Mouse (Mus musculus) neural tube, embryonic 14.5 days (tissue): Measurements from ENCODE around the gene Mmp19. TPM values are rescaled to one million over a fixed set of nuclear protein-coding genes. Genes with fewer than 3 reads are reported as not detected.

Source experiments
- polyA plus RNA-seq: library from polyadenylated mRNA; unstranded; fragments of >200 nt; fragmentation: Nextera tagmentation; extraction: Ambion mirVana; gene quantifications from 2 replicates; pipeline ENCODE4 v1.2.1, GENCODE M21; 2014

Mmp19 gene
- polyA plus RNA-seq, 1 experiment from 2014 or later, result 0.70 TPM

Other genes starting within 250 kb of the Mmp19 start
- 11.7 and 18.1 TPM in 2 replicates for gene Zc3h10, start 243.1 kb upstream of the Mmp19 start, polyA plus RNA-seq
- gene Rpl41, start 241.6 kb upstream of the Mmp19 start, polyA plus RNA-seq, result 2,344 and 2,479 TPM in 2 replicates
- gene Pa2g4, start 224.9 kb upstream of the Mmp19 start, polyA plus RNA-seq, result 127 and 132 TPM in 2 replicates
- 1.4 and 6.0 TPM in 2 replicates for gene Erbb3, start 201.3 kb upstream of the Mmp19 start, polyA plus RNA-seq
- gene Rps26, start 164.2 kb upstream of the Mmp19 start, polyA plus RNA-seq, result 454 and 493 TPM in 2 replicates
- 20.3 and 22.9 TPM in 2 replicates for gene Ikzf4, start 144.9 kb upstream of the Mmp19 start, polyA plus RNA-seq
- gene Suox, start 116.8 kb upstream of the Mmp19 start, polyA plus RNA-seq, result 13.1 and 14.6 TPM in 2 replicates
- gene Rab5b, start 94.6 kb upstream of the Mmp19 start, polyA plus RNA-seq, result 87.4 and 98.6 TPM in 2 replicates
- gene Pmel, start 86.7 kb upstream of the Mmp19 start, polyA plus RNA-seq, result 0.63 and 0.99 TPM in 2 replicates
- gene Cdk2, start 85.9 kb upstream of the Mmp19 start, polyA plus RNA-seq, result 8.6 and 15.9 TPM in 2 replicates
- 7.8 and 9.2 TPM in 2 replicates for gene Dgka, start 46.1 kb upstream of the Mmp19 start, polyA plus RNA-seq
- 36.0 and 41.9 TPM in 2 replicates for gene Pym1, start 43.0 kb upstream of the Mmp19 start, polyA plus RNA-seq
- gene Dnajc14, start 13.2 kb downstream of the Mmp19 start, polyA plus RNA-seq, result 35.6 and 42.1 TPM in 2 replicates
- 13.9 and 16.6 TPM in 2 replicates for gene Tmem198b, start 13.5 kb downstream of the Mmp19 start, polyA plus RNA-seq
- gene Sarnp, start 26.4 kb downstream of the Mmp19 start, polyA plus RNA-seq, result 146 and 168 TPM in 2 replicates
- gene Ormdl2, start 30.7 kb downstream of the Mmp19 start, polyA plus RNA-seq, result 21.2 and 21.9 TPM in 2 replicates
- 8.2 and 8.6 TPM in 2 replicates for gene Gdf11, start 100.8 kb downstream of the Mmp19 start, polyA plus RNA-seq
- 146 and 210 TPM in 2 replicates for gene Cd63, start 110.1 kb downstream of the Mmp19 start, polyA plus RNA-seq
- 18.4 and 19.7 TPM in 2 replicates for gene Rdh5, start 132.0 kb downstream of the Mmp19 start, polyA plus RNA-seq
- gene Bloc1s1, start 133.1 kb downstream of the Mmp19 start, polyA plus RNA-seq, result 258 and 280 TPM in 2 replicates
- 3.3 and 10.3 TPM in 2 replicates for gene Itga7, start 142.9 kb downstream of the Mmp19 start, polyA plus RNA-seq
- not detected in 2 replicates for gene Mettl7b, start 170.1 kb downstream of the Mmp19 start, polyA plus RNA-seq
- not detected in 2 replicates for gene Olfr9, start 198.5 kb downstream of the Mmp19 start, polyA plus RNA-seq
- not detected in 2 replicates for gene Olfr763, start 219.9 kb downstream of the Mmp19 start, polyA plus RNA-seq
- not detected in 2 replicates for gene Olfr764-ps1, start 249.0 kb downstream of the Mmp19 start, polyA plus RNA-seq